Mouse (Mus musculus) neural tube, embryonic 13.5 days (tissue): Measurements from ENCODE around the gene Gpc6. TPM values are rescaled to one million over a fixed set of nuclear protein-coding genes. Genes with fewer than 3 reads are reported as not detected.
"Not testable (repeated sequence)": the region's sequence is repeated elsewhere in the genome, so short reads cannot be mapped to it uniquely, and the experiment has no call there.

Experiments used
- ATAC-seq: fragments of 200-750 bp; cut with Nextera tagmentation; 2 replicates; pipeline ENCODE4 v1.8.0; 2017; ENCODE audit warnings: low read depth, mild to moderate bottlenecking, moderate TSS enrichment, moderate library complexity
- H3K27ac ChIP-seq: fragments of 300-500 bp; sonication (generic); replicated peaks from 2 replicates; pipeline ENCODE4 v1.5.1; 2015; ENCODE audit warnings: moderate library complexity, mild to moderate bottlenecking, inconsistent platforms
- H3K27me3 ChIP-seq: fragments of 300-500 bp; sonication (generic); 2 replicates; pipeline ENCODE4 v1.6.1; 2015; ENCODE audit warnings: mild to moderate bottlenecking, inconsistent platforms
- H3K36me3 ChIP-seq: fragments of 300-500 bp; sonication (generic); 2 replicates; pipeline ENCODE4 v1.6.1; 2015; ENCODE audit warnings: mild to moderate bottlenecking, inconsistent platforms
- H3K4me1 ChIP-seq: fragments of 300-500 bp; sonication (generic); replicated peaks from 2 replicates; pipeline ENCODE4 v1.6.1; 2015; ENCODE audit warnings: inconsistent platforms
- H3K4me2 ChIP-seq: fragments of 300-500 bp; sonication (generic); 2 replicates; pipeline ENCODE4 v1.6.1; 2015; ENCODE audit warnings: inconsistent platforms, mild to moderate bottlenecking, moderate library complexity
- H3K4me3 ChIP-seq: fragments of 300-500 bp; sonication (generic); 2 replicates; pipeline ENCODE4 v1.5.1; 2015; ENCODE audit warnings: mild to moderate bottlenecking, inconsistent platforms
- H3K9ac ChIP-seq: fragments of 300-500 bp; sonication (generic); 2 replicates; pipeline ENCODE4 v1.6.1; 2015; ENCODE audit warnings: moderate library complexity, mild to moderate bottlenecking, inconsistent platforms
- H3K9me3 ChIP-seq: fragments of 300-500 bp; sonication (generic); 2 replicates; pipeline ENCODE4 v1.6.1; 2016; ENCODE audit warnings: inconsistent platforms
- WGBS: fragments of 180-500 bp; shearing (Covaris S2); methylation state at CpG from one replicate; pipeline ENCODE4 v1.1.7; 2015; 5-methylcytosine and 5-hydroxymethylcytosine counted together
- polyA plus RNA-seq: library from polyadenylated mRNA; unstranded; fragments of >200 nt; fragmentation: Nextera tagmentation; extraction: Ambion mirVana; gene quantifications from 2 replicates; pipeline ENCODE4 v1.2.1, GENCODE M21; 2015

Gpc6 gene
- polyA plus RNA-seq, 1 experiment from 2014 or later: 22.1 TPM

DNA sequence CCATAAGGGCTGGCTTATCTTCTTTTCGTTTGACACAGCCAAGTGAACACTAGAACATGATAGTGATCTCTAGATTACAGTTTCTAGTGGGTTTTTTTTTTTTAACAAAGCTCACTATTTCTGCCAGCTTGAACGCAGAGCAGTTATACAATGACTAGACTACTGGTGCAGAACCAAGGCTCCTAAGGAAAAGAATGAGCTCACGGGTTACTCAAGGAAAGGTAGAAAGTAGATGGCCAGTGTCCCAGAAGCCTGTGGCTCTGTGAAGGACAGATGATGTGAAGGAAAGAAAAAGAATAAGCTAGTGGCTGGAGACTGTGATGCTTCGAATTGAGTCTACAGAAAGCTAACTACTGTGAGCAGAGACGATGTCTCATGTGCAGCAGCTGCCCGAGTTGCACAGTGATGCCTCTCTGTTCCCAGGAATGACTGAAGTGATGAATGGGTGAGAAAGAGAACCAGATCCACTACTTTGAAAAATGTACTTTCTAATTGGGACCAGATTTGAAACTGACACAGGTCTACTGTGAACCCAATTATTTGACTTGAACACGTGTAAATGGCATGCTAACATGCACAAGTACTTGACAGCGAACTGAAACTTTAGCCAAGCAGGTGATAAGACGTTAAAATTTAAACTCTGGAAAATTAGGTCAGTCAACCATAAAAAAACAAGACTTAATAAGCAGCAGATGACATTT is 482.9 kb downstream of the Gpc6 start:
- no peak overlapping the region for H3K4me3 ChIP-seq
- 85% methylated on average over 9 of the region's 9 CpGs for WGBS
- no peak overlapping the region for H3K9ac ChIP-seq
- no peaks in the 10 kb centered on the region for H3K27me3 ChIP-seq
- no peak for ATAC-seq
- no peaks in the 10 kb centered on the region for H3K36me3 ChIP-seq
- H3K9me3 ChIP-seq: no peaks in the 10 kb centered on the region
- H3K27ac ChIP-seq: no peak overlapping the region
- no peaks in the 10 kb centered on the region for H3K4me1 ChIP-seq
- H3K4me2 ChIP-seq: no peak overlapping the region

DNA sequence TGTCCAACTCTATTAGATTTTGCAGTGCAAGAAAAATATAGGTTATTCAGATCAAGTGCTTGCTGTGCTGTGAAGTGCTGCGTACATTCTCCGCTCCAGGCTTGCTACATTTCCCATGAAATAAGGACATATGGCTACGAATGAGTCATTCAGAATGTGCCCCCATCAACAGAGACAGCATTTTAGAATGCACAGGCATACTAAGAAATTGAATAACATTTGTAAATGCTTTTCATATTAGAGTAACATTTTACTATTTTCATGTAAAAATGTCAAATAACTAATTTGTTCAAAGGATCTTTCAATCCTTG is 483.4 kb downstream of the Gpc6 start:
- no peaks in the 10 kb centered on the region for H3K27me3 ChIP-seq
- 85% methylated on average over 3 of the region's 3 CpGs for whole genome bisulfite sequencing
- no peaks in the 10 kb centered on the region for H3K9me3 ChIP-seq
- no peak for ATAC-seq
- no peaks in the 10 kb centered on the region for H3K36me3 ChIP-seq
- H3K4me3 ChIP-seq: no peak overlapping the region
- H3K4me1 ChIP-seq: no peaks in the 10 kb centered on the region
- no peak overlapping the region for H3K9ac ChIP-seq
- H3K4me2 ChIP-seq: no peak overlapping the region
- no peak overlapping the region for H3K27ac ChIP-seq

DNA sequence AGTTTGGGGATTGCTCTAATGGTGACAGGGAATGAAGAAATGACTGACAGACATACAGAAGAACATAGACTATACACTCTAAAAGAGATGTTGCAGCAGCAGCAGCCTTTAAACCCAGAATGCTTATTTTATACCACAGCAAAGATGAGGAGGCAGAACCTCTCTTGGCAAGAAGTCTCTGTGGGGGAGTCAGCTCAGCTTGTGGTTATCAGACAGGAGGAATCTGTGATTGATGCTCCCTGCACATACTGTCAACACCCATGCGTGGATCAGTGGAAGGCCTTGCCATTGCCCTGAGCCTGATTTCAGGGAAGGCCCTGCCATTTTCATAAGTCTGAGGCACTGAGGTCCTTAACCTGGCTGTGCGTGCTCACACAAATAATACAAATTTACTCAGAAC is 484.7 kb downstream of the Gpc6 start:
- H3K36me3 ChIP-seq: no peaks in the 10 kb centered on the region
- no peak overlapping the region for H3K4me3 ChIP-seq
- WGBS: 77% methylated on average over 2 of the region's 2 CpGs
- no peaks in the 10 kb centered on the region for H3K4me1 ChIP-seq
- ATAC-seq: no peak
- no peak overlapping the region for H3K4me2 ChIP-seq
- H3K9ac ChIP-seq: no peak overlapping the region
- no peaks in the 10 kb centered on the region for H3K27me3 ChIP-seq
- H3K9me3 ChIP-seq: no peaks in the 10 kb centered on the region
- no peak overlapping the region for H3K27ac ChIP-seq

DNA sequence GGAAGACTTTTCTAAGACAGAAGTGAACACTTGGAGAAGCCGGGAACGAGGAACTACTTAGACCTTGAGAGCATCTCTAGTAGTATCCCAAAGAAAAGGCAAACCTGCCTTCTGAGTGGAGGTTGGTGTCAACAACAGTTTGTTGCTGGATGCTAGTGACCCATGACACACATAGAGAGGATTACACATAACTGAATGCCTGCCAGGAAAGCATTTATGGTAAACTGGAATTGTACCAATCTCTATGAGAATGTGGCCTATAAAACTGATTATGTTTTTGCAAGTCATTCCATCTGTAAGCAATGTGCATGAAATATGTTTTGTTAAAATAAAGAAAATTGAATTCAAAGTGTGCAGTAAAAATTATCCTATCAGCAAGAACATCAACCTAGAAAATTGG is 485.4 kb downstream of the Gpc6 start:
- no peak for ATAC-seq
- H3K4me3 ChIP-seq: no peak overlapping the region
- no peaks in the 10 kb centered on the region for H3K27me3 ChIP-seq
- no peaks in the 10 kb centered on the region for H3K36me3 ChIP-seq
- H3K9me3 ChIP-seq: no peaks in the 10 kb centered on the region
- no peak overlapping the region for H3K27ac ChIP-seq
- whole genome bisulfite sequencing: 94% methylated on average over 2 of the region's 2 CpGs
- no peak overlapping the region for H3K9ac ChIP-seq
- no peaks in the 10 kb centered on the region for H3K4me1 ChIP-seq
- no peak overlapping the region for H3K4me2 ChIP-seq

DNA sequence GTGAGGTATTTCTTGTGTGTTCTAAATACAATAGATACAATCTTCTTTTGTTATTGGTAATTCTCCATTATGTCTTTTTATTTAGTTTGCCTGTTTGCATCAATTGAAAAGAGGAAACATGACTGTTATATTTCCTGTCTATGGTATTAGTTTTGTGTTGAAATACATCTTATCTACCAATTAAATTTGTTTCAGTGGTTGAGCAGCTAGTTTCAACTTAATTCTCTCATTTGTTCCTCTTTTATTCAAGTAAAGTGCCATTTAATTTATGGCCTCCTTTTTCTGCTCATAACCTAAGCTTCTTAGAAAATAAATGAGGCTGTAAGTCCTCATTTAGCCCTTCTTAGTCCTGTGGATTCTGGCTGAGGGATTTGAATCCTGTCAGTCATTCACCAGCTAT is 489.9 kb downstream of the Gpc6 start:
- H3K4me2 ChIP-seq: no peak overlapping the region
- H3K9me3 ChIP-seq: no peaks in the 10 kb centered on the region
- no peak overlapping the region for H3K9ac ChIP-seq
- no peaks in the 10 kb centered on the region for H3K36me3 ChIP-seq
- no peak overlapping the region for H3K4me3 ChIP-seq
- no peak for ATAC-seq
- H3K27me3 ChIP-seq: no peaks in the 10 kb centered on the region
- peaks cover 9% of the 10 kb centered on the region for H3K4me1 ChIP-seq
- no peak overlapping the region for H3K27ac ChIP-seq

DNA sequence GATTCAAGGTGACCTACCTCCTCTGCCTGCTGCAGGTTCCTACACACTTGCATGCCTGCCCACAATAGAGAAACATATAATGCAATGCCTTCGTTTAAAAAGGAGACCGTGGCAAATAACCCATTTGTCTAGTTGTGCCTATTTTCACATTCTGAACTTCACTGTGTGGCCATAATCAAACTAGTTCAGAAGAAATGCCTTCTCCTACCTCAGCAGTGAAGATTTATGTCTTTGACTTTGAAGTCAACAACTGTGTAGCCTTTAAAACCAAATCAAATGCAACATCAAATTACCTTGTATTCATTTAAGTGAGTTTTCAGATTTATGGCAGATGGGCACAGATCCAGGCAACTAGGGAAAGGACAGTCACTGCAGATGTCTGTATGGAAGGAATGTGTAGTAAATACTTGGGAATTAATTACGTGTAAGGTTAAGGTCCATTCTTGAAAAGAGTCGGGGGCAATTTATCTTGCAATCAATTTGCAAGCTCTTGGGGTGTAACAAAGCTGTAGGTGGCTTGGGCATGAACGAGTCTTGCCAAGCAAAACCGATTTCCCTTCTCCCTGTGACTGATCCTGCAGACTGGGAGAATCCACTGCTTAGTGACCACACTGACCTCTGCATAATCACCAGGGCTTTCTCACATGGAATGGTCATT is 494.6 kb downstream of the Gpc6 start:
- peaks cover 7% of the 10 kb centered on the region; the same call in 1 of the 2 replicates for H3K9me3 ChIP-seq
- no peaks in the 10 kb centered on the region for H3K27me3 ChIP-seq
- no peaks in the 10 kb centered on the region for H3K36me3 ChIP-seq
- no peak overlapping the region for H3K27ac ChIP-seq
- H3K4me3 ChIP-seq: no peak overlapping the region
- ATAC-seq: peak; percentile 76
- H3K4me1 ChIP-seq: peaks cover 10% of the 10 kb centered on the region
- no peak overlapping the region for H3K4me2 ChIP-seq
- WGBS: 16% methylated on average over 6 of the region's 6 CpGs
- no peak overlapping the region for H3K9ac ChIP-seq

DNA sequence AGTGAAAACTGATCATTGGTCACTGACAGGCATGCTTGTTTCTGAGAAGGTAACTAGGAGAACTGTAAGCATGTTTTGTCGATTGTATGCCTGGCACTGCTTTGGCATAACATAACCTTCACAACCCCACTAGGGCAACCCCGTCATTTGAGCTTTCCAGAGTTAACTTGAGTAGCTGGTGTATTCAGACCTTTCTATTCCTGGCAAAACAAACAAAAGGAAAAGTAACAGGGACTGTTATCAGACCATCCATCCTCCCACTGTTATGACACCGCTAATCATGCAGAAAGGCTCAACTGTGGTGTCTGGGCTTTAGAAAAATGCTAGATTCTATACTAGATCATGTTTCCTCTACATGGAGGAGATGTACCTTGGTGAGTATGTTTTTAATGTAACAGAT is 496.1 kb downstream of the Gpc6 start:
- Histone ChIP-seq H3K4me3 (no peak overlapping the region), H3K27ac (no peak overlapping the region), H3K36me3 (no peaks in the 10 kb centered on the region), H3K9ac (no peak overlapping the region), H3K9me3 (peaks cover 7% of the 10 kb centered on the region; the same call in 1 of the 2 replicates), H3K4me2 (no peak overlapping the region), H3K27me3 (no peaks in the 10 kb centered on the region), H3K4me1 (peaks cover 17% of the 10 kb centered on the region)
- WGBS: 77% methylated on average over 3 of the region's 3 CpGs
- no peak for ATAC-seq

DNA sequence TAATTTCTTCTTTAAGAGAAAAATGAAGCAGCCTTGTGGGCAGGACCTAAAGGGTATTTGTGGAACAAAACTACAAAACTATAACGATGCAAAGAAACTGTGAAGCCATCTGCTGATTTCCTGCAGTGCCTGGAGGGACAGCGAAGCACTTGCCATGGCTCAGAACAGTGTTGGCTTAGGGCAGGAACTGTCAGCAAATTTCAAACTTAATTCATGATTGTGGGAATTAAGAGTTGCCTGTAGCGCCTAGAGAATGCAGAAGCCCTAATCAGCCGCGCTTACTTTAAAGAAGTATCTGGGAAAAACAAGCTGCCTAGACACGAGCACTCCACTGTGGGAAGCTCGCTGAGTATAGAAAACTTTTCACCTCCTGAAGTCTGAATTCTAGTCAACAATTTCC is 501.0 kb downstream of the Gpc6 start:
- H3K9me3 ChIP-seq: peaks cover 7% of the 10 kb centered on the region; the same call in 1 of the 2 replicates
- H3K9ac ChIP-seq: no peak overlapping the region
- 27% methylated on average over 7 of the region's 7 CpGs for WGBS
- no peak overlapping the region for H3K4me2 ChIP-seq
- peaks cover 15% of the 10 kb centered on the region; the same call in 1 of the 2 replicates for H3K4me1 ChIP-seq
- no peak overlapping the region for H3K4me3 ChIP-seq
- no peak for ATAC-seq
- no peaks in the 10 kb centered on the region for H3K36me3 ChIP-seq
- H3K27ac ChIP-seq: no peak overlapping the region
- H3K27me3 ChIP-seq: no peaks in the 10 kb centered on the region

DNA sequence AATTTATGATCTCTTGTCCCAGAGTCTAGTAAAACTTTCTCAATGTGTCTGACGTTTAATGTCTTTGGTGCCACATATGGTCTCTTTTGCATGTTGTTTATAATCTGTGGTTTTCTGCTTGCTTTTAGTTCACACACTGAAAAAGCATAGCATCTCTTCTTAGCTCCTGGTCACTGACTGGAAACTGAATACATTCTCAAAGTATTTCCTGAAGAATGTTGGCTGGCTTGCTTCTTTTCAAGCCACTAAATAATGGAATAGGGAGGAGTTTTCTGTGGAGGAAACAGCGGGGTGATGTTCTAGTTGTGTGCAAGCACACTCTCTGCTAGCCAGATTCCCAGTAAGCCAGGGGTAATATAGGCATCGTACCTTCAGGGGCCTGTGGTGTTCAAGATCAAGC is 502.7 kb downstream of the Gpc6 start:
- no peaks in the 10 kb centered on the region for H3K27me3 ChIP-seq
- no peak overlapping the region for H3K9ac ChIP-seq
- no peaks in the 10 kb centered on the region for H3K36me3 ChIP-seq
- H3K9me3 ChIP-seq: peaks cover 2% of the 10 kb centered on the region; the same call in 1 of the 2 replicates
- H3K4me3 ChIP-seq: no peak overlapping the region
- 53% methylated on average over 3 of the region's 3 CpGs for WGBS
- H3K4me1 ChIP-seq: peaks cover 15% of the 10 kb centered on the region; the same call in 1 of the 2 replicates
- no peak for ATAC-seq
- H3K27ac ChIP-seq: no peak overlapping the region
- no peak overlapping the region for H3K4me2 ChIP-seq

DNA sequence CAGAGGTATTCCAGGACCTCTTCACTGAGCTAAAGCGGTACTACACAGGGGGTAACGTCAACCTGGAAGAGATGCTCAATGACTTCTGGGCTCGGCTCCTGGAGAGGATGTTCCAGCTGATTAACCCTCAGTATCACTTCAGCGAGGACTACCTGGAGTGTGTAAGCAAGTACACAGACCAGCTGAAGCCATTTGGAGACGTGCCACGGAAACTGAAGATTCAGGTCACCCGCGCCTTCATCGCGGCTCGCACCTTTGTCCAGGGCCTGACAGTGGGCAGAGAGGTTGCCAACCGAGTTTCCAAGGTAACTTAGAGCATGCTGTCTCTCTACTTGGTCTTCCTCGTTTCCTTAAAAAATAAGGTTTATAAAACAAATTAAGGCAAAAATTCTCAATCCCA is 510.6 kb downstream of the Gpc6 start:
- 92% methylated on average over 13 of the region's 13 CpGs for WGBS
- no peaks in the 10 kb centered on the region for H3K27me3 ChIP-seq
- H3K4me2 ChIP-seq: no peak overlapping the region
- ATAC-seq: no peak
- H3K36me3 ChIP-seq: no peaks in the 10 kb centered on the region
- H3K9me3 ChIP-seq: no peaks in the 10 kb centered on the region
- no peak overlapping the region for H3K4me3 ChIP-seq
- H3K4me1 ChIP-seq: no peaks in the 10 kb centered on the region
- no peak overlapping the region for H3K9ac ChIP-seq
- no peak overlapping the region for H3K27ac ChIP-seq

DNA sequence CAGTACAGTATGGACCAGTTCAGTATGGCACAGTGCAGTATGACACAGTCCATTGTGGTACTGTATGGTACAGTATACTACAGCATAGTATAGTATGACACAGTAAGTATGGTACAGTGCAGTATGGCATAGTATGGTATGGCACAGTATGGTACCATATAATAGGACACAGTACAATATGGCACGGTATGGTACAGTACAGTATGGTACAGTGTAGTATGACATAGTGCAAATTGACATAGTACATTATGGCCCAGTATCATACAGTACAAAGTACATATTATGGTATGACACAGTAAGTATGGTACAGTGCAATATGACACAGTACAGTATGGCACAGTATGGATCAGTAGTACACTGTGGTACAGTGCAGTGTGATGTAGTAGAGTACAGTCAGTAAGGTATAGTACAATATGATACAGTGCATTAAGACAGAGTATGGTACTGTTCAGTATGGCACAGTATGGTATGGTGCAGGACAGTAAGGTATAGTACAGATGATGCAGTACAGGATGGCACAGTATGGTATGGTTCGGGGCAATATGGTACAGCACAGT is 521.6 kb downstream of the Gpc6 start:
- not testable (repeated sequence) for H3K27ac ChIP-seq, H3K36me3 ChIP-seq, H3K9me3 ChIP-seq, H3K4me2 ChIP-seq, H3K27me3 ChIP-seq, H3K9ac ChIP-seq, H3K4me3 ChIP-seq, H3K4me1 ChIP-seq
- peak; percentile 40 for ATAC-seq
- WGBS: 94% methylated on average over 2 of the region's 2 CpGs

DNA sequence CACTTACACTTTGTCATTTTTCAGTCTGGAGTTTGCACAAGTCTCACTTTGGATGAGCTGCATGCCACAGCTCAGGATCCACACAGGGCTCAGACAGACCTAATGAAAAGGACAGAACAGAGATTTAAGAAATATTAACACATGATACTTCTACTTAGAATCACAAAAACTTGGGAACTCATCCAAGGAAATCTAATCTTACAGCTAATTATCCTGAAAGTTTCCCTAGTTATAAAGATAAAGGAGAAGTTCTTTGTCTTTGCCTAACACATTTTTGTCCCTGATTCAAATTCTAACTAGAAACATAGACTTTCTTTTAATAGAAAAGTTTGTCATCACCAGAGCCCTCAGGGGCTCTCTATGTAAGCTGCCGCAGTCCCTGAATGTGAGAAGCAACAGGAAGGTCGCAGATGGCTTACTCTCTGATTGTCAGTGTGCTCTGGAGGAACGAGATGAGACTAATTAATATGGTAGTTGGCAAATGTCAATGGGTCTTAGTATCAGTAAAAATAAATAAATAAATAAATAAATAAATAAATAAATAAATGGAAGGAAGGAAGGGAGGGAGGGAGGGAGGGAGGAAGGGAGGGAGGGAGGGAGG is 526.4 kb downstream of the Gpc6 start:
- Histone ChIP-seq H3K27me3 (no peaks in the 10 kb centered on the region), H3K4me1 (peaks cover 4% of the 10 kb centered on the region)

More for the DNA sequence above, 526.4 kb downstream of the Gpc6 start:
- H3K36me3 ChIP-seq: no peaks in the 10 kb centered on the region
- no peak for ATAC-seq
- 41% methylated on average over 3 of the region's 3 CpGs for WGBS
- no peak overlapping the region for H3K9ac ChIP-seq
- no peaks in the 10 kb centered on the region for H3K9me3 ChIP-seq
- H3K27ac ChIP-seq: no peak overlapping the region
- no peak overlapping the region for H3K4me3 ChIP-seq
- no peak overlapping the region for H3K4me2 ChIP-seq
